Mouse (Mus musculus) liver, embryonic 11.5 days (tissue): ENCODE results near the gene Topors. TPM values are rescaled to one million over a fixed set of nuclear protein-coding genes. Genes with fewer than 3 reads are reported as not detected.

Experiments
- polyA plus RNA-seq: library from polyadenylated mRNA; unstranded; fragments of >200 nt; fragmentation: Nextera tagmentation; extraction: Ambion mirVana; gene quantifications from 2 replicates; pipeline ENCODE4 v1.2.1, GENCODE M21; 2014

Gene Topors
- polyA plus RNA-seq, 1 experiment from 2014 or later: 38.4 TPM

Other genes starting within 250 kb of the Topors start
- gene Aco1, start 126.8 kb downstream of the Topors start, polyA plus RNA-seq: 36.7 and 42.1 TPM in 2 replicates
- 2.5 and 2.9 TPM in 2 replicates for gene Ddx58, start 30.0 kb downstream of the Topors start, polyA plus RNA-seq
- gene Smim27, start 271 bp downstream of the Topors start, polyA plus RNA-seq: 21.1 and 25.0 TPM in 2 replicates
- gene Ndufb6, start 9.6 kb upstream of the Topors start, polyA plus RNA-seq: 292 and 305 TPM in 2 replicates
- 0.32 and 0.33 TPM in 2 replicates for gene Tmem215, start 202.3 kb upstream of the Topors start, polyA plus RNA-seq